Mouse (Mus musculus): Measurements from ENCODE around the gene Npy2r. TPM values are rescaled to one million over a fixed set of nuclear protein-coding genes. Genes with fewer than 3 reads are reported as not detected.
A peak's percentile ranks its signal among the peaks of the same experiment; 100 is the strongest.

The Npy2r gene
- polyA plus RNA-seq (2012; rRNA removed) (1.7 TPM in 2 replicates), polyA plus RNA-seq (2014; fragmentation: Nextera tagmentation; extraction: Ambion mirVana) (2.2 and 2.3 TPM in 2 replicates)

- H3K4me2 ChIP-seq (replicated peaks; ENCODE audit: low read depth, low read length, severe bottlenecking), result peak within 1 kb of the TSS; percentile 89
- ATAC-seq (ENCODE audit: low FRiP score, low read depth) (peak; percentile 69), DNase-seq (ENCODE audit: low spot score) (peak; percentile 21)
- H3K9me3 ChIP-seq (ENCODE audit: control insufficient read depth, low read length), result no peaks in the 10 kb centered on the region
- H3K27ac ChIP-seq (replicated peaks; ENCODE audit: low read depth, low read length), result no peak within 1 kb of the TSS; the same call in 1 of the 2 replicates
- peak within 1 kb of the TSS; percentile 49 for H3K9ac ChIP-seq (ENCODE audit: low read depth, low read length, severe bottlenecking)
- no peaks in the 10 kb centered on the region for H3K36me3 ChIP-seq (ENCODE audit: control insufficient read depth, insufficient read depth, low read length)
- peak within 1 kb of the TSS; percentile 46 for H3K4me3 ChIP-seq (replicated peaks; ENCODE audit: low read length)
- H3K4me1 ChIP-seq (ENCODE audit: control insufficient read depth, insufficient read depth, low read length), result no peaks in the 10 kb centered on the region; the same call in 1 of the 2 replicates
- under 1% methylated on average over 27 of the region's 32 CpGs for WGBS
- TF ChIP-seq POLR2A (IDR thresholded peaks at IDR 0.05; ENCODE audit: borderline replicate concordance, extremely low read depth, insufficient read depth, insufficient read length), result no peak
- H3K27me3 ChIP-seq (ENCODE audit: control insufficient read depth, insufficient read depth, low read length), result 0 out of 2 replicates have a peak, but pooled peaks cover 5% of the 10 kb centered on the region
Observed at GRCm38 (mm10) chr3:82547908-82548721, at the start of gene Npy2r. Gene Npy2r, minus strand, starts transcription at chr3:82548084.

- no peak overlapping the region for H3K9ac ChIP-seq (ENCODE audit: low read depth, low read length, severe bottlenecking)
- H3K27ac ChIP-seq (replicated peaks; ENCODE audit: low read depth, low read length), result no peak overlapping the region
- H3K4me3 ChIP-seq (replicated peaks; ENCODE audit: low read length), result no peak overlapping the region
- H3K27me3 ChIP-seq (ENCODE audit: control insufficient read depth, insufficient read depth, low read length), result no peaks in the 10 kb centered on the region
- no peaks in the 10 kb centered on the region for H3K9me3 ChIP-seq (ENCODE audit: control insufficient read depth, low read length)
- TF ChIP-seq POLR2A (IDR thresholded peaks at IDR 0.05; ENCODE audit: borderline replicate concordance, extremely low read depth, insufficient read depth, insufficient read length), result no peak
- no peak overlapping the region for H3K4me2 ChIP-seq (replicated peaks; ENCODE audit: low read depth, low read length, severe bottlenecking)
- H3K36me3 ChIP-seq (ENCODE audit: control insufficient read depth, insufficient read depth, low read length), result no peaks in the 10 kb centered on the region
- WGBS, result 72% methylated on average over 3 of the region's 3 CpGs
- no peak for DNase-seq (ENCODE audit: low spot score)
- H3K4me1 ChIP-seq (ENCODE audit: control insufficient read depth, insufficient read depth, low read length), result no peaks in the 10 kb centered on the region
- no peak for ATAC-seq (ENCODE audit: low FRiP score, low read depth)
Observed at GRCm38 (mm10) chr3:82557786-82558185, 9.9 kb upstream of the Npy2r start.

- Histone ChIP-seq H3K9me3 (ENCODE audit: control insufficient read depth, low read length) (no peaks in the 10 kb centered on the region), H3K27ac (replicated peaks; ENCODE audit: low read depth, low read length) (no peak overlapping the region), H3K4me2 (replicated peaks; ENCODE audit: low read depth, low read length, severe bottlenecking) (no peak overlapping the region), H3K36me3 (ENCODE audit: control insufficient read depth, insufficient read depth, low read length) (no peaks in the 10 kb centered on the region), H3K9ac (ENCODE audit: low read depth, low read length, severe bottlenecking) (no peak overlapping the region), H3K4me3 (replicated peaks; ENCODE audit: low read length) (no peak overlapping the region), H3K4me1 (ENCODE audit: control insufficient read depth, insufficient read depth, low read length) (no peaks in the 10 kb centered on the region), H3K27me3 (ENCODE audit: control insufficient read depth, insufficient read depth, low read length) (no peaks in the 10 kb centered on the region)
- peak; percentile 20 for DNase-seq (ENCODE audit: low spot score)
- TF ChIP-seq POLR2A (IDR thresholded peaks at IDR 0.05; ENCODE audit: borderline replicate concordance, extremely low read depth, insufficient read depth, insufficient read length), result no peak
- peak; percentile 44; the same call in 1 of the 2 replicates for ATAC-seq (ENCODE audit: low FRiP score, low read depth)
- 51% methylated on average over 2 of the region's 2 CpGs for WGBS
Observed at GRCm38 (mm10) chr3:82556311-82556828, 8.5 kb upstream of the Npy2r start.

- Histone ChIP-seq H3K27ac (replicated peaks; ENCODE audit: low read depth, low read length) (no peak overlapping the region), H3K4me3 (replicated peaks; ENCODE audit: low read length) (no peak overlapping the region)
- WGBS, result 82% methylated on average over 5 of the region's 5 CpGs
Observed at GRCm38 (mm10) chr3:82549932-82550331, 2.0 kb upstream of the Npy2r start.

GRCm38 (mm10) chr3:82548753-82549152 lies 869 bp upstream of the Npy2r start:
- Histone ChIP-seq H3K36me3 (ENCODE audit: control insufficient read depth, insufficient read depth, low read length) (no peaks in the 10 kb centered on the region), H3K9me3 (ENCODE audit: control insufficient read depth, low read length) (no peaks in the 10 kb centered on the region), H3K9ac (ENCODE audit: low read depth, low read length, severe bottlenecking) (peak overlapping the region; percentile 49), H3K27me3 (ENCODE audit: control insufficient read depth, insufficient read depth, low read length) (0 out of 2 replicates have a peak, but pooled peaks cover 5% of the 10 kb centered on the region), H3K27ac (replicated peaks; ENCODE audit: low read depth, low read length) (no peak overlapping the region; the same call in 1 of the 2 replicates), H3K4me3 (replicated peaks; ENCODE audit: low read length) (peak overlapping the region; percentile 46), H3K4me2 (replicated peaks; ENCODE audit: low read depth, low read length, severe bottlenecking) (peak overlapping the region; percentile 89), H3K4me1 (ENCODE audit: control insufficient read depth, insufficient read depth, low read length) (no peaks in the 10 kb centered on the region; the same call in 1 of the 2 replicates)
- 3% methylated on average over 9 of the region's 9 CpGs for WGBS
- TF ChIP-seq POLR2A (IDR thresholded peaks at IDR 0.05; ENCODE audit: borderline replicate concordance, extremely low read depth, insufficient read depth, insufficient read length), result no peak
- ATAC-seq (ENCODE audit: low FRiP score, low read depth) (peak; percentile 69; the same call in 1 of the 2 replicates), DNase-seq (ENCODE audit: low spot score) (peak; percentile 45)

More at GRCm38 (mm10) chr3:82549932-82550331, 2.0 kb upstream of the Npy2r start:
- no peaks in the 10 kb centered on the region for H3K36me3 ChIP-seq (ENCODE audit: control insufficient read depth, insufficient read depth, low read length)
- H3K9ac ChIP-seq (ENCODE audit: low read depth, low read length, severe bottlenecking), result no peak overlapping the region
- H3K4me2 ChIP-seq (replicated peaks; ENCODE audit: low read depth, low read length, severe bottlenecking), result no peak overlapping the region
- ATAC-seq (ENCODE audit: low FRiP score, low read depth) (no peak), DNase-seq (ENCODE audit: low spot score) (no peak)
- no peaks in the 10 kb centered on the region for H3K9me3 ChIP-seq (ENCODE audit: control insufficient read depth, low read length)
- TF ChIP-seq POLR2A (IDR thresholded peaks at IDR 0.05; ENCODE audit: borderline replicate concordance, extremely low read depth, insufficient read depth, insufficient read length), result no peak
- H3K27me3 ChIP-seq (ENCODE audit: control insufficient read depth, insufficient read depth, low read length), result 0 out of 2 replicates have a peak, but pooled peaks cover 5% of the 10 kb centered on the region
- no peaks in the 10 kb centered on the region; the same call in 1 of the 2 replicates for H3K4me1 ChIP-seq (ENCODE audit: control insufficient read depth, insufficient read depth, low read length)

Measured in limb, embryonic 14.5 days (tissue).